Mouse (Mus musculus): Measurements from ENCODE around the gene Kat14. TPM values are rescaled to one million over a fixed set of nuclear protein-coding genes. Genes with fewer than 3 reads are reported as not detected.

The Kat14 gene
- polyA plus RNA-seq, 1 experiment: 34.8 TPM

DNA sequence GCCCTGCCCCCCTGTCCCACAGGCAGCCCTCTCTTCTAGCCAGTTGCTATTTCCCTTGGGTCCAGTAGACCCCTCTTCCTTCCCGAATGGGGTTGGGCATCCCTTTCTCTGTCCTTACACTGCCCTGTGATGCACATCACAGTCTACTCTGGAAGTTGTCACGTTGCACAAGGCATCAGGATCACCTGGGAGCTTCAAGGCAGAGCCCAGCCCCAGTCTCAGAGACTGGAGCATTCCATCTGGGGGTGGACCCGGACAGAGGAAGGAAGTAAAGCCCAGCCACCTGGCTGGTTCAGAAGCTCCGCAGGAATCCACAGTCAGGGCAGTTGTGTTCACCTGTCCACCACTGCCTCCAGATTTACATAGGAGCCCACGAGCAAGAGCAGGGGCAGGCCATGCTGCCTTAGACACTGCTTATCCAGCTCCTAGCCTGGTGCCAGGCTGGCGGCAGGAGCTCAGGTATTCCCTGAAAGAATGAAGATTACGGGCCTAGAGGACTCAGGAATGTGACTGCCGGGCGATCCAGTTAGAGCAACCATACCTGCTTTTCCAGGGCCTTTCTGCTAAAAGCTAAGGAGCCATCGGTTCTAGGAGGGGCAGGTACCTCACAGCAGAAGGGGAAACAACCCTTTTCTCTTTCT is 6.4 kb downstream of the Kat14 start:
- H3K27ac ChIP-seq (ENCODE audit: control insufficient read depth, insufficient read depth, low read length): no peak overlapping the region
- no peaks in the 10 kb centered on the region for H3K4me1 ChIP-seq (replicated peaks; ENCODE audit: control insufficient read depth, insufficient read depth, low read length)
- 93% methylated on average over 10 of the region's 10 CpGs for WGBS
- DNase-seq: no peak
- H3K27me3 ChIP-seq (ENCODE audit: control insufficient read depth, insufficient read depth, low read length): no peaks in the 10 kb centered on the region
- TF ChIP-seq CTCF (IDR thresholded peaks at IDR 0.05; ENCODE audit: borderline replicate concordance, control insufficient read depth, extremely low read depth, insufficient read depth, low read length, poor library complexity): no peak
- TF ChIP-seq POLR2A (IDR thresholded peaks at IDR 0.05; ENCODE audit: control insufficient read depth, extremely low read depth, insufficient read depth, low read length, poor library complexity): no peak
- H3K36me3 ChIP-seq (ENCODE audit: control insufficient read depth, insufficient read depth, low read length): peaks cover 40% of the 10 kb centered on the region
- H3K4me3 ChIP-seq (ENCODE audit: control insufficient read depth, insufficient read depth, low read length): no peak overlapping the region

DNA sequence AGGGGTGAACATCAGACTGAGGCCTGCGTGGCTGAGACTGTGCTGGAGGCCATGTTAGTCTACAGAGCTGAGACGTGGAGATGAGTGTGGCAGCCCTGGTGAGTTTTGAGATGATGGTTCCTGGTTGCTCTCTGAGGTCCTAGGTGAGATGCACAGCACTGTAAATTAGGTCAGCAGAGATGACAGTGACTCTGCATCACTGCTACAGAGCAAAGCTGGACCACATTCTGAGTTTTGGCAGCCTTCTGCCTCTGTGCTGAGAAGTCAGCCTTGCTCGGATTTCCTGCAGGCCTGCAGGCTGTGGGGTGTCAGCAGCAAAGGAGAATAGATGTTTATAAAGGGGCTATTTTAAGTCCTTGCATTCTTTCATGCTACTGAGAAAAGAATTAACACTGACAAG is 12.5 kb downstream of the Kat14 start:
- Histone ChIP-seq H3K36me3 (ENCODE audit: control insufficient read depth, insufficient read depth, low read length) (peaks cover 56% of the 10 kb centered on the region), H3K4me1 (replicated peaks; ENCODE audit: control insufficient read depth, insufficient read depth, low read length) (no peaks in the 10 kb centered on the region), H3K27me3 (ENCODE audit: control insufficient read depth, insufficient read depth, low read length) (no peaks in the 10 kb centered on the region), H3K27ac (ENCODE audit: control insufficient read depth, insufficient read depth, low read length) (no peak overlapping the region), H3K4me3 (ENCODE audit: control insufficient read depth, insufficient read depth, low read length) (no peak overlapping the region)
- no peak for DNase-seq
- TF ChIP-seq CTCF (IDR thresholded peaks at IDR 0.05; ENCODE audit: borderline replicate concordance, control insufficient read depth, extremely low read depth, insufficient read depth, low read length, poor library complexity) (no peak), POLR2A (IDR thresholded peaks at IDR 0.05; ENCODE audit: control insufficient read depth, extremely low read depth, insufficient read depth, low read length, poor library complexity) (no peak)
- 91% methylated on average over 3 of the region's 3 CpGs for WGBS

DNA sequence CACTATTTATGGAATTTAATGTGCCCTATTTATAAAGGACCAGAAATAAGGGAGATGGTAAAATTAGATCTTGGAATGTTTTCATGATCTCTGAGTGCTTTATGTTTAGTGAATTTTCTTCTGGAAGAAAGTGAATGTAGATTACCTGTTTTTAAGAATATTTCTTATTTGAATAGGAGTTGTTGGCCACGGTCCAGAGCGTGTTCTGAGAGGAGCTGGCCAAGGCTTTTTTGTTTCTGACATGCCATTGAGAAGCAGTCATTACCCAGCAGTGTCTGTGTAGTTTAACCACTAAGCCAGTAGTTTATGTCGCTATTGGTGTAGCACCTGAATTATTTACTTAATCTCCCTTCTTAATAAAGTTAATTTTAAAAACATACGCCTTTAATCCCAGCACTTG is 13.0 kb downstream of the Kat14 start:
- Histone ChIP-seq H3K4me3 (ENCODE audit: control insufficient read depth, insufficient read depth, low read length) (no peak overlapping the region), H3K27me3 (ENCODE audit: control insufficient read depth, insufficient read depth, low read length) (no peaks in the 10 kb centered on the region), H3K4me1 (replicated peaks; ENCODE audit: control insufficient read depth, insufficient read depth, low read length) (no peaks in the 10 kb centered on the region), H3K27ac (ENCODE audit: control insufficient read depth, insufficient read depth, low read length) (no peak overlapping the region), H3K36me3 (ENCODE audit: control insufficient read depth, insufficient read depth, low read length) (peaks cover 58% of the 10 kb centered on the region)
- no peak for DNase-seq
- WGBS: 97% methylated on average over 4 of the region's 4 CpGs
- TF ChIP-seq CTCF (IDR thresholded peaks at IDR 0.05; ENCODE audit: borderline replicate concordance, control insufficient read depth, extremely low read depth, insufficient read depth, low read length, poor library complexity) (no peak), POLR2A (IDR thresholded peaks at IDR 0.05; ENCODE audit: control insufficient read depth, extremely low read depth, insufficient read depth, low read length, poor library complexity) (no peak)

DNA sequence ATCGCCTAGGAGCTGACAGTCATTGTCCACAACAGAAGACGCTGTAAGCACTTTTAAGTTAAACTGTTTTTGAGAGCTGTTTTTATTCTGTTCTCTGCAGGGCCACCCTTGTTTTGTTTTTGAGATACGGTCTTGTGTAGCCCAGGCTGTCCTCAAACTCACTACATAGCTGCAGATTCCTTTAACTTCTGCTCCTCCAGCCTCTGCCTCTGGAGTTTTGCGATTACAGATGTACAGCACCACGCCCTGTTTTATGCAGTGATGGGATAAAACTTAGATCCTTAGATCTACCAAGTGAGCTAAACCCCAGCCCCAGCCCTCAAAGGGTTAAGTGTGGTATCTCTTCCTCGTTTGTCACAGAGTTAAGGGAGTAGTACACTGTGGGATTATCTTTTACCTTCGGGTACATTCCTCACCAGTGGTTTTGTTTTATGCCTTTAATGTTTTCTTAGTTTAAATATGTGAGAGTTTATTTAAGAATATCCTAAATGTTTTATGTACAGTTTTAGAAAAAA is 13.9 kb downstream of the Kat14 start:
- H3K27me3 ChIP-seq (ENCODE audit: control insufficient read depth, insufficient read depth, low read length): no peaks in the 10 kb centered on the region
- WGBS: 88% methylated on average over 7 of the region's 7 CpGs
- H3K4me3 ChIP-seq (ENCODE audit: control insufficient read depth, insufficient read depth, low read length): no peak overlapping the region
- no peak for DNase-seq
- no peaks in the 10 kb centered on the region for H3K4me1 ChIP-seq (replicated peaks; ENCODE audit: control insufficient read depth, insufficient read depth, low read length)
- H3K27ac ChIP-seq (ENCODE audit: control insufficient read depth, insufficient read depth, low read length): no peak overlapping the region
- TF ChIP-seq CTCF (IDR thresholded peaks at IDR 0.05; ENCODE audit: borderline replicate concordance, control insufficient read depth, extremely low read depth, insufficient read depth, low read length, poor library complexity) (no peak), POLR2A (IDR thresholded peaks at IDR 0.05; ENCODE audit: control insufficient read depth, extremely low read depth, insufficient read depth, low read length, poor library complexity) (no peak)
- peaks cover 53% of the 10 kb centered on the region for H3K36me3 ChIP-seq (ENCODE audit: control insufficient read depth, insufficient read depth, low read length)

DNA sequence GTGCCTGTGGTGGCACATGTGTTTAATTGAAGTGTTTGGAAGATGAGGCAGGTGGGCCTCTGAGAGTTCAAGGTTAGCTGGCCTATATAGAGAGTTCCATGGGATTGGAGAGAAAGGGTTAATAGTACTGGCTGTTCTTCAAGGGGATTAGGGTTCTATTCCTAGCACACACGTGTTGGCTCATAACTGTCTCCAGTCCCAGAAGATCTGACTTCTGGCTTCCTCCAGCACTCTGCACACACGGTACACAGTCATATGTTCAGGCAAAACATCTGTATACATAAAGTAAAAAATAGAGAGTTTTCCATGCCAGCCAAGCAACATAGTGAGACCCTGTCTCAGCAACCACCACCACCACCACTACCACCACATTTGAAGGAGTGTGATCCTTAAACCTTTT is 17.5 kb downstream of the Kat14 start:
- Histone ChIP-seq H3K4me3 (ENCODE audit: control insufficient read depth, insufficient read depth, low read length) (no peak overlapping the region), H3K27me3 (ENCODE audit: control insufficient read depth, insufficient read depth, low read length) (no peaks in the 10 kb centered on the region), H3K4me1 (replicated peaks; ENCODE audit: control insufficient read depth, insufficient read depth, low read length) (no peaks in the 10 kb centered on the region), H3K36me3 (ENCODE audit: control insufficient read depth, insufficient read depth, low read length) (peaks cover 45% of the 10 kb centered on the region), H3K27ac (ENCODE audit: control insufficient read depth, insufficient read depth, low read length) (no peak overlapping the region)
- TF ChIP-seq POLR2A (IDR thresholded peaks at IDR 0.05; ENCODE audit: control insufficient read depth, extremely low read depth, insufficient read depth, low read length, poor library complexity) (no peak), CTCF (IDR thresholded peaks at IDR 0.05; ENCODE audit: borderline replicate concordance, control insufficient read depth, extremely low read depth, insufficient read depth, low read length, poor library complexity) (no peak)
- WGBS: 90% methylated on average over 2 of the region's 2 CpGs
- no peak for DNase-seq

DNA sequence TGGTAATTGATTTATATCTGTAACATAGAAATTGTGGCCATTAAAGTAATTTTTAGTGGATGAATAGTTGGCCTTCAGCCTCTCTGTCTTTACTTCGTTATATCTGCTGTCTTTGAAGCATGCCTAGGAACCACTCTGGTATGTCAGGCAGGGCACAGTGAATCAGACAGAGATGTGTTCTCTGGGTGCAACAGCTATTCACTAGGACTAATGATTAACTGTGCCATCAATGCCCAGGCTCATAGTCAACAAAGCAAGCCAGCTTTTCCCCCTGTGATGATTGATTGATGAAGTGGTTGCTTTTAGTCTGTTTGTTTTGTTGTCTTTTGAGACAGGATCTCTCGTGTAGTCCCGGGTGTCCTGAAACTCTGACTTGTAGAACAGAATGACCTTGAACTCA is 19.6 kb downstream of the Kat14 start:
- TF ChIP-seq POLR2A (IDR thresholded peaks at IDR 0.05; ENCODE audit: control insufficient read depth, extremely low read depth, insufficient read depth, low read length, poor library complexity) (no peak), CTCF (IDR thresholded peaks at IDR 0.05; ENCODE audit: borderline replicate concordance, control insufficient read depth, extremely low read depth, insufficient read depth, low read length, poor library complexity) (no peak)
- H3K4me3 ChIP-seq (ENCODE audit: control insufficient read depth, insufficient read depth, low read length): no peak overlapping the region
- H3K4me1 ChIP-seq (replicated peaks; ENCODE audit: control insufficient read depth, insufficient read depth, low read length): no peaks in the 10 kb centered on the region
- H3K27ac ChIP-seq (ENCODE audit: control insufficient read depth, insufficient read depth, low read length): no peak overlapping the region
- 95% methylated on average over 3 of the region's 3 CpGs for WGBS
- H3K36me3 ChIP-seq (ENCODE audit: control insufficient read depth, insufficient read depth, low read length): peaks cover 33% of the 10 kb centered on the region
- no peaks in the 10 kb centered on the region for H3K27me3 ChIP-seq (ENCODE audit: control insufficient read depth, insufficient read depth, low read length)
- no peak for DNase-seq

All from thymus, adult 2 months (tissue).